Mouse (Mus musculus) CH12.LX (cell line): ENCODE data around the gene Pde4dip. TPM values are rescaled to one million over a fixed set of nuclear protein-coding genes. Genes with fewer than 3 reads are reported as not detected.
A peak's percentile ranks its signal among the peaks of the same experiment; 100 is the strongest.

Experiments
- DNase-seq: peaks from one replicate; pipeline ENCODE4 v3.0.0-alpha.2; 2013; ENCODE audit errors: extremely low read depth
- H3K27ac ChIP-seq: 2 replicates; pipeline ENCODE4 v1.5.1; 2012; ENCODE audit warnings: low read depth, mild to moderate bottlenecking, control low read depth, moderate library complexity; ENCODE audit not compliant: insufficient read depth
- H3K27me3 ChIP-seq: replicated peaks from 2 replicates; pipeline ENCODE3; 2012; ENCODE audit warnings: inconsistent platforms
- H3K36me3 ChIP-seq, 2 experiments: replicated peaks in 1 of 2; 2 replicates each; pipeline versions ENCODE3 to v1.6.1; 2012; ENCODE audit warnings: inconsistent platforms in 1 of 2, low read length in 1 of 2, mild to moderate bottlenecking in 1 of 2, mixed read lengths in 1 of 2, moderate library complexity in 1 of 2; ENCODE audit not compliant: control insufficient read depth in 1 of 2, insufficient read depth in 1 of 2
- H3K4me1 ChIP-seq, 2 experiments: 2 replicates each; pipeline ENCODE4 v1.6.1; 2012; ENCODE audit warnings: inconsistent platforms in 1 of 2, moderate library complexity in 1 of 2; ENCODE audit not compliant: insufficient read depth in 2 of 2, control insufficient read depth in 1 of 2
- H3K4me2 ChIP-seq: 2 replicates; pipeline ENCODE4 v1.6.1; 2012; ENCODE audit warnings: low read depth, mild to moderate bottlenecking, control low read depth; ENCODE audit not compliant: poor library complexity, insufficient read depth, severe bottlenecking
- H3K4me3 ChIP-seq, 3 experiments: fragments of 150-350 bp in 1 of 3; sonication (generic) in 1 of 3; replicated peaks in 1 of 3; 2 replicates each; pipeline versions ENCODE3 to v1.5.1; 2011 to 2012; ENCODE audit warnings: low read depth in 2 of 3, low read length in 2 of 3, mild to moderate bottlenecking in 2 of 3, moderate library complexity in 2 of 3, control low read depth in 1 of 3, improper control_type of control experiment in 1 of 3, inconsistent platforms in 1 of 3, mixed read lengths in 1 of 3; ENCODE audit not compliant: poor library complexity in 1 of 3
- H3K79me2 ChIP-seq: replicated peaks from 2 replicates; pipeline ENCODE4 v1.6.1; 2012; ENCODE audit warnings: mild to moderate bottlenecking, moderate library complexity; ENCODE audit not compliant: control insufficient read depth, poor library complexity, insufficient read depth, severe bottlenecking; ENCODE audit errors: extremely low read depth
- H3K9ac ChIP-seq: 2 replicates; pipeline ENCODE4 v1.6.1; 2012; ENCODE audit warnings: low read depth, mild to moderate bottlenecking, control low read depth, moderate library complexity; ENCODE audit not compliant: insufficient read depth
- H3K9me3 ChIP-seq: replicated peaks from 2 replicates; pipeline ENCODE3; 2012; ENCODE audit warnings: low read length, inconsistent platforms, mixed read lengths
- CHD1 ChIP-seq: IDR thresholded peaks from 2 replicates; pipeline ENCODE4 v1.6.1; 2012; ENCODE audit warnings: low read depth, low read length, improper control_type of control experiment, inconsistent platforms
- CHD2 ChIP-seq: IDR thresholded peaks from 2 replicates; pipeline ENCODE4 v1.6.1; 2011; ENCODE audit warnings: low read length, improper control_type of control experiment
- CTCF ChIP-seq, 2 experiments: IDR thresholded peaks in 1 of 2; conservative IDR thresholded peaks in 1 of 2; 2 replicates each; pipeline ENCODE4 v1.5.1; 2011 to 2012; ENCODE audit warnings: low read depth in 2 of 2, low read length in 2 of 2, improper control_type of control experiment in 1 of 2, inconsistent platforms in 1 of 2, mild to moderate bottlenecking in 1 of 2, moderate library complexity in 1 of 2
- E2F4 ChIP-seq: IDR thresholded peaks from 2 replicates; pipeline ENCODE4 v1.6.1; 2011; ENCODE audit warnings: low read depth, low read length, improper control_type of control experiment; ENCODE audit not compliant: insufficient replicate concordance
- ELF1 ChIP-seq: IDR thresholded peaks from 2 replicates; pipeline ENCODE4 v1.6.1; 2014; ENCODE audit warnings: low read depth, mild to moderate bottlenecking, inconsistent platforms, low read length, improper control_type of control experiment
- EP300 ChIP-seq: IDR thresholded peaks from 2 replicates; pipeline ENCODE4 v1.6.1; 2011; ENCODE audit warnings: low read length, improper control_type of control experiment
- GABPA ChIP-seq: IDR thresholded peaks from 2 replicates; pipeline ENCODE4 v1.6.1; 2012; ENCODE audit warnings: low read depth, low read length, improper control_type of control experiment, inconsistent platforms; ENCODE audit not compliant: insufficient replicate concordance
- MEF2A ChIP-seq: IDR thresholded peaks from 2 replicates; pipeline ENCODE4 v1.6.1; 2014; ENCODE audit warnings: low read depth, mild to moderate bottlenecking, inconsistent platforms, low read length, improper control_type of control experiment, borderline replicate concordance
- NELFE ChIP-seq: IDR thresholded peaks from 2 replicates; pipeline ENCODE4 v1.6.1; 2011; ENCODE audit warnings: low read depth, low read length, improper control_type of control experiment
- PAX5 ChIP-seq: IDR thresholded peaks from 2 replicates; pipeline ENCODE4 v1.6.1; 2012; ENCODE audit warnings: low read length, inconsistent platforms, mixed read lengths
- RCOR1 ChIP-seq: conservative IDR thresholded peaks from 2 replicates; pipeline ENCODE4 v1.6.1; 2012; ENCODE audit warnings: low read depth, mild to moderate bottlenecking, inconsistent platforms, low read length, improper control_type of control experiment
- SIN3A ChIP-seq: IDR thresholded peaks from 2 replicates; pipeline ENCODE4 v1.6.1; 2012; ENCODE audit warnings: low read length, improper control_type of control experiment, inconsistent platforms
- TBP ChIP-seq: conservative IDR thresholded peaks from 2 replicates; pipeline ENCODE4 v1.6.1; 2011; ENCODE audit warnings: low read depth, low read length, improper control_type of control experiment
- UBTF ChIP-seq: IDR thresholded peaks from 2 replicates; pipeline ENCODE4 v1.6.1; 2012; ENCODE audit warnings: low read depth, mild to moderate bottlenecking, inconsistent platforms, low read length, improper control_type of control experiment, moderate library complexity
- USF2 ChIP-seq: conservative IDR thresholded peaks from 2 replicates; pipeline ENCODE4 v1.6.1; 2011; ENCODE audit warnings: low read depth, low read length, improper control_type of control experiment
- ZMIZ1 ChIP-seq: IDR thresholded peaks from 2 replicates; pipeline ENCODE4 v1.6.1; 2012; ENCODE audit warnings: low read depth, mild to moderate bottlenecking, inconsistent platforms, low read length, improper control_type of control experiment
- dilution Hi-C: fragments of 300-500 bp; cut with MboI; formaldehyde crosslinking; loops from 2 replicates; pipeline ENCODE4 v1.14.3; 2020; ENCODE audit warnings: low sequenced_read_pairs; ENCODE audit not compliant: extremely low pct_unique_long_range_greater_than_20kb, extremely low pct_ligation_motif_present
- in situ Hi-C: fragments of 300-500 bp; cut with MboI; formaldehyde crosslinking; loops from 3 replicates; pipeline ENCODE4 v1.14.3; 2019; ENCODE audit warnings: low sequenced_read_pairs, low pct_ligation_motif_present, low pct_unique_long_range_greater_than_20kb, mixed read lengths
- polyA plus RNA-seq: library from polyadenylated mRNA; unstranded; fragments of >175 nt; gene quantifications from 2 replicates; pipeline ENCODE4 v1.2.1, GENCODE M21; 2012; ENCODE audit warnings: low read depth; ENCODE audit not compliant: insufficient read length
- total RNA-seq, 2 experiments: library from RNA; depleted of rRNA; stranded (reverse); fragments of 300-350 nt in 1 of 2; fragments of >200 nt in 1 of 2; gene quantifications; 2 replicates each; pipeline ENCODE4 v1.2.3; 2012 to 2014

Pde4dip gene
- total and polyA plus RNA-seq, 3 experiments = 12.4 to 21.7 (median 15.2) TPM

- no peak for DNase-seq
- in situ Hi-C loops = no loop called here
- no peaks in the 10 kb centered on the region for H3K9me3 ChIP-seq
- H3K36me3 ChIP-seq = no peaks in the 10 kb centered on the region
- H3K27ac ChIP-seq = no peak overlapping the region
- H3K27me3 ChIP-seq = no peaks in the 10 kb centered on the region
- dilution Hi-C loops = no loop called here
- H3K4me3 ChIP-seq = no peak overlapping the region
- no peak overlapping the region for H3K9ac ChIP-seq
- no peak for TF ChIP-seq USF2
- TF ChIP-seq UBTF = no peak
- TF ChIP-seq NELFE = no peak
- no peak for TF ChIP-seq CTCF (conservative IDR thresholded peaks at IDR 0.05 in 1 of 2, IDR thresholded peaks at IDR 0.05 in 1 of 2; ENCODE audit: low read depth in 2 of 2, low read length in 2 of 2)
- no peak for TF ChIP-seq CHD2
- no peak for TF ChIP-seq ZMIZ1
- no peak for TF ChIP-seq CHD1
- no peak for TF ChIP-seq EP300
- TF ChIP-seq E2F4 = no peak
- TF ChIP-seq TBP = no peak
- H3K79me2 ChIP-seq = no peaks in the 10 kb centered on the region
- H3K4me1 ChIP-seq = peaks cover 2 to 53% of the 10 kb centered on the region in 2 experiments; a peak in 3 of 4 replicates
- H3K4me2 ChIP-seq = no peak overlapping the region
Measured at GRCm38 (mm10) chr3:97801178-97801699, 87.3 kb downstream of the Pde4dip start.

GRCm38 (mm10) chr3:97800657-97801056 lies 87.8 kb downstream of the Pde4dip start:
- no peaks in the 10 kb centered on the region for H3K36me3 ChIP-seq
- DNase-seq = no peak
- H3K9me3 ChIP-seq = no peaks in the 10 kb centered on the region
- H3K27me3 ChIP-seq = no peaks in the 10 kb centered on the region
- H3K9ac ChIP-seq = no peak overlapping the region
- in situ Hi-C loops = no loop called here
- H3K27ac ChIP-seq = no peak overlapping the region
- no peak overlapping the region for H3K4me2 ChIP-seq
- no peaks in the 10 kb centered on the region for H3K79me2 ChIP-seq
- no peak overlapping the region for H3K4me3 ChIP-seq
- TF ChIP-seq CTCF (conservative IDR thresholded peaks at IDR 0.05 in 1 of 2, IDR thresholded peaks at IDR 0.05 in 1 of 2; ENCODE audit: low read depth in 2 of 2, low read length in 2 of 2) (no peak), GABPA (no peak), ZMIZ1 (no peak), SIN3A (no peak)
- TF ChIP-seq, all 38 proteins: peak for 0
- dilution Hi-C loops = no loop called here
- H3K4me1 ChIP-seq = peaks cover 2 to 55% of the 10 kb centered on the region in 2 experiments; a peak in 3 of 4 replicates

- H3K4me2 ChIP-seq = no peak overlapping the region
- no peaks in the 10 kb centered on the region for H3K79me2 ChIP-seq
- TF ChIP-seq PAX5 = no peak
- no peak for TF ChIP-seq RCOR1
- no peak for TF ChIP-seq MEF2A
- no peak for TF ChIP-seq ELF1
- no peak for TF ChIP-seq USF2
- TF ChIP-seq, all 38 proteins: peak for 0
- H3K4me3 ChIP-seq = no peak overlapping the region
- peak; percentile 52 for DNase-seq
- no peaks in the 10 kb centered on the region for H3K9me3 ChIP-seq
- H3K4me1 ChIP-seq = peaks cover 2 to 55% of the 10 kb centered on the region in 2 experiments; a peak in 3 of 4 replicates
- dilution Hi-C loops = no loop called here
- no peak overlapping the region for H3K9ac ChIP-seq
- no peak overlapping the region for H3K27ac ChIP-seq
- no peaks in the 10 kb centered on the region for H3K36me3 ChIP-seq
- in situ Hi-C loops = no loop called here
- H3K27me3 ChIP-seq = no peaks in the 10 kb centered on the region
Measured at GRCm38 (mm10) chr3:97800004-97800403, 88.5 kb downstream of the Pde4dip start.
